Mouse (Mus musculus) heart, adult 2 months (tissue): Measurements from ENCODE around the gene Cmss1.

ENCODE experiments used
- CTCF ChIP-seq: fragments of 200-600 bp; IDR thresholded peaks from 2 replicates; pipeline ENCODE4 v1.8.1; 2022; ENCODE audit warnings: antibody characterized with exemption, mild to moderate bottlenecking, moderate library complexity
- EP300 ChIP-seq: fragments of 200-500 bp; IDR thresholded peaks from 2 replicates; pipeline ENCODE4 v1.6.1; 2011; ENCODE audit warnings: low read depth, low read length, control low read depth; ENCODE audit not compliant: insufficient read depth
- POLR2A ChIP-seq: fragments of 200-500 bp; IDR thresholded peaks from 2 replicates; pipeline ENCODE4 v1.6.1; 2011; ENCODE audit warnings: mild to moderate bottlenecking, low read depth, low read length, control low read depth; ENCODE audit not compliant: insufficient read depth

DNA sequence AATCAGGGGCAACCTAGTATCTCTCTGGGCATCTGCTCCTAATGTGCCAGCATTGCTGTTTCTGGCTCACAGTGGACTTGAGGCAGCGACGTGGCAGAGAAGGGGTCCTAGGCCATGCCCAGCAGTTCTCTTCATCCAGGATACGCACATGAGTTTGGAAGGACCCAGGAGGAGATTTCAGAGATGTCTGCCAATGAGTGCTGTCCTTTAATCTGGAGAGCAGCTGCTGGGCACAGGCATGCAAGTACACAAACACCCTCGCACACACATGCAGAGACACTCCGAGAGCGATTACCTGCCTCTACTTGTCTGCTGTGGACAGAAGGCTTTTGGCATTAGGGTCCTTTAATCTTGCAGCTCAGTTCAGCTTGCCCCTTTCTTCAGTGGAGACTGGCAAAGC, 253.9 kb downstream of the Cmss1 start, which contains the start of gene Filip1l:
- TF ChIP-seq CTCF, result no peak
- peak; percentile 58; the same call in 1 of the 2 replicates for TF ChIP-seq POLR2A
- no peak for TF ChIP-seq EP300
